Mouse (Mus musculus) forebrain, embryonic 11.5 days (tissue): ENCODE data around the gene Osbpl2. TPM values are rescaled to one million over a fixed set of nuclear protein-coding genes. Genes with fewer than 3 reads are reported as not detected.

Experiments
- ATAC-seq: fragments of 200-750 bp; cut with Nextera tagmentation; replicated peaks from 2 replicates; pipeline ENCODE4 v1.8.0; 2017; ENCODE audit warnings: moderate TSS enrichment; ENCODE audit not compliant: low FRiP score
- DNase-seq: peaks from one replicate; pipeline ENCODE4 v3.0.0-alpha.2; 2017; ENCODE audit warnings: low spot score
- H3K27ac ChIP-seq: fragments of 300-500 bp; sonication (generic); 2 replicates; pipeline ENCODE4 v1.5.1; 2014; ENCODE audit warnings: low read depth, low read length
- H3K27me3 ChIP-seq: fragments of 300-500 bp; sonication (generic); 2 replicates; pipeline ENCODE4 v1.6.1; 2014; ENCODE audit warnings: mild to moderate bottlenecking, low read length, mixed read lengths; ENCODE audit not compliant: control insufficient read depth, insufficient read depth
- H3K36me3 ChIP-seq: fragments of 300-500 bp; sonication (generic); 2 replicates; pipeline ENCODE4 v1.6.1; 2014; ENCODE audit warnings: mild to moderate bottlenecking, low read length, moderate library complexity, mixed read lengths; ENCODE audit not compliant: control insufficient read depth, insufficient read depth
- H3K4me1 ChIP-seq: fragments of 300-500 bp; sonication (generic); replicated peaks from 2 replicates; pipeline ENCODE4 v1.6.1; 2014; ENCODE audit warnings: low read length, mixed read lengths; ENCODE audit not compliant: control insufficient read depth, insufficient read depth
- H3K4me2 ChIP-seq: fragments of 300-500 bp; sonication (generic); 2 replicates; pipeline ENCODE4 v1.6.1; 2014; ENCODE audit warnings: low read depth, mild to moderate bottlenecking, low read length, moderate library complexity, mixed read lengths; ENCODE audit not compliant: severe bottlenecking
- H3K4me3 ChIP-seq: fragments of 300-500 bp; sonication (generic); 2 replicates; pipeline ENCODE4 v1.5.1; 2014; ENCODE audit warnings: low read depth, low read length
- H3K9ac ChIP-seq: fragments of 300-500 bp; sonication (generic); 2 replicates; pipeline ENCODE4 v1.6.1; 2014; ENCODE audit warnings: low read length
- H3K9me3 ChIP-seq: fragments of 300-500 bp; sonication (generic); 2 replicates; pipeline ENCODE4 v1.6.1; 2016; ENCODE audit warnings: low read length, mixed read lengths; ENCODE audit not compliant: control insufficient read depth
- WGBS: fragments of 180-500 bp; shearing (Covaris S2); extraction: QIAGEN DNeasy Blood & Tissue Kit; methylation state at CpG from one replicate; pipeline ENCODE4 v1.1.7; 2014; 5-methylcytosine and 5-hydroxymethylcytosine counted together
- polyA plus RNA-seq: library from polyadenylated mRNA; unstranded; fragments of >200 nt; fragmentation: Nextera tagmentation; extraction: Ambion mirVana; gene quantifications from 2 replicates; pipeline ENCODE4 v1.2.1, GENCODE M21; 2014

The Osbpl2 gene
- polyA plus RNA-seq, 1 experiment from 2014 or later, result 43.8 TPM

DNA sequence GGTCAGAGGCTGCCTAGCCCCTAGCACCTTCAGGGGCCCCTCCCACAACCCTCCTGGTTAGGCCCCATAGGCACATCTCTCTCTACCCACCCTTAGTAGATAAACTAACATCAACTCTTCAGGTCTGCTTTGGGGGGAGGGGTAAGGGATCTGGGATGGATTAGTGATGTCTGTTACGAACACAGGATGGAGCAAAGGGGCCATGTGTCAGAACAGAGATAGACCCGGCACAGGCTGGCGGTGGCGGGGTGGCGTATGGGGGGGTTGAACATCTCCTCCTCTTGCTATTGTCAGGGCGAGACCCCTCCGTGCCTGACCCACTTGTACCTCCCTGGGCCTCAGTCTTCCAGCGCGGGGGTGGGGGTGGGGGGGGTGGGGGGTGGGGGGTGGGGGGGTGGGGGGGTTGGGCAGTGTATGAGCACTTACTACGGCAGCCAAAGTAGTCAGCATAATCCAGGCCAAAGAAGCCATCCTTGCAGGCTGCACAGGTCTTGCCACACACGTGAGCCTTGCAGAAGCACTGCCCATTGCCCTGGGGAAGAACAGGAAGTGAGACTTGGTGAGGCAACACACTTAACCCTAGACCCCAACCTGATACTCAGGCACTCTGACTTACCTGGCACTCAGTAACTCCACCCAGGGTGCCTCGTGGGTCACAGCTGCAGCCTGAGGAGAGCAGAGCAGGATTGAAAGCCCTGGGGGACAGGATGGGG lies 77.7 kb downstream of the Osbpl2 start:
- WGBS, result 84% methylated on average over 12 of the region's 12 CpGs
- no peak for DNase-seq
- no peak overlapping the region for H3K9ac ChIP-seq
- no peak overlapping the region for H3K4me2 ChIP-seq
- H3K27me3 ChIP-seq, result no peaks in the 10 kb centered on the region
- ATAC-seq, result no peak
- no peak overlapping the region for H3K27ac ChIP-seq
- H3K4me1 ChIP-seq, result no peaks in the 10 kb centered on the region; the same call in 1 of the 2 replicates
- H3K4me3 ChIP-seq, result no peak overlapping the region
- no peaks in the 10 kb centered on the region for H3K36me3 ChIP-seq
- H3K9me3 ChIP-seq, result no peaks in the 10 kb centered on the region

DNA sequence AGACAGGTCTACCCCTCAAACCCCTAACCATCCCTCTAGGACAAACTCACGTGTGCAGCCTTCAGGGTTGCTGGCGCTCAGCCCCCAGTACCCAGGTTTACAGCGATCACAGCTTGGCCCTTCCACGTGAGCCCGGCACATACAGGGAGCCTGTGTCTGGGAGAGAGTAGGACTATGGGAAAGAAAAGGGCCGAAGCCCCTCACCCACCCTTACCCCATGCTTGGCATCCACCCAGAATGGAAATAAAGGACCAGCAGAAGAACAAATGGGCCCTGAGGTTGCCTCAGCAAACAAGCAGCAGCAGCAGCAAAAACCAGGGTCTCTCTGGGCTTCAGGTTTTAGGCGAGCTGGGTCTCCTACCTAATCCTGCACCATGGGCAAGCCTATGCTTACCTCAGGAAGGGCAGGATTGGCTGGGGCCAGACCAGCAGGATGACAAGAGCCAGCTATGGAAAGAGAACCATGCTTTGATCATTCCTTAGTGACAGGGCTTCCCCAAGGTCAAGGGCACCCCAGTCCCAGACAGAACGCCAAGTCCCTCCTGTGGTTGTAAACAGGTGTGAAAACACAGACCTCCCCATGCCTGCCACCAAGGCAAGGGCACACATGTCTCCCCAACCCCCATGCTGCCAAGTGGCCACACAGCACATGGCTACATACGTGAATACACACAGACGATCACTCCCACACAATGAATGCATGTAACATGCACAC lies 78.4 kb downstream of the Osbpl2 start:
- ATAC-seq (no peak), DNase-seq (no peak)
- WGBS, result 92% methylated on average over 10 of the region's 10 CpGs
- Histone ChIP-seq H3K27ac (no peak overlapping the region), H3K9ac (no peak overlapping the region), H3K4me2 (no peak overlapping the region), H3K27me3 (no peaks in the 10 kb centered on the region), H3K36me3 (no peaks in the 10 kb centered on the region), H3K4me1 (no peaks in the 10 kb centered on the region; the same call in 1 of the 2 replicates), H3K4me3 (no peak overlapping the region), H3K9me3 (no peaks in the 10 kb centered on the region)

DNA sequence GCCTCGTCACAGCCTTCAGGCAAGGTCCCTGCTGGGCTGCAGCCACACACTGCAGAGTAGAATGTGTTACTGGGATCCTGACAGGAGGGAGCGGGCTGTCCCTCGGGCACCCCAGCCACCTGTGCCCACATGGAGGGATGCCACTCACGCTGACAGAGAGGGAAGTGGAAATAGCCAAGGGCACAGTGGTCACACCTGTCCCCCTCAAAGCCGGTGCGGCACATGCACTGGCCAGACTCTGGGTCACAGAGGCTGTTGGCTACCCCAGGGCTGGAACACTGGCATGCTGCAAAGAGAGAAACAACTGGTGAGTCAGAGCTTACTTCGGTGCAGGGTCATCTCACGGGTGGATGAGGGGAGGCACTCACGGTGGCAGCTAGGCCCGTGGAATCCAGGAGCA lies 79.7 kb downstream of the Osbpl2 start:
- no peaks in the 10 kb centered on the region for H3K27me3 ChIP-seq
- no peaks in the 10 kb centered on the region for H3K9me3 ChIP-seq
- ATAC-seq (no peak), DNase-seq (no peak)
- H3K9ac ChIP-seq, result no peak overlapping the region
- no peak overlapping the region for H3K4me3 ChIP-seq
- H3K36me3 ChIP-seq, result no peaks in the 10 kb centered on the region
- 94% methylated on average over 10 of the region's 10 CpGs for WGBS
- H3K4me2 ChIP-seq, result no peak overlapping the region
- no peak overlapping the region for H3K27ac ChIP-seq
- H3K4me1 ChIP-seq, result no peaks in the 10 kb centered on the region; the same call in 1 of the 2 replicates

DNA sequence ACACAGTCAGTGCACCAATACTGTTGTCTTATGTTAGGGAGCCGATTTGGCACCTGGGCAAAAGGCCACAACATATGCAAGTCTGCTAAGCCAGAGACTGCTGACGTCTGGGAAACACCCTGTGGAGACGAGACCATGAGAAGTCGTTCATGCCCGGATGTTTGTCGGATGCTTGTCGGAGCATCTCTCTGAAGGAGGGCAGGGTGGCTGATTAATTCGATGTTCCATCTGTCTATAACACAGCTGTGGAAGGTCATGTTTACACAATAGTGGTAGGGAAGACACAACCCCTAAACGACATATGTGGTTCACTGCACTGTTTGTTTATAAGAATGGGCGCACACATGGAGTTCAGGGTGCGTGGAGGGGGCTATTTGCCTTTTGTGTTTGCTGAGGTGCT lies 81.6 kb downstream of the Osbpl2 start:
- Histone ChIP-seq H3K9ac (no peak overlapping the region), H3K9me3 (no peaks in the 10 kb centered on the region), H3K27ac (no peak overlapping the region), H3K36me3 (no peaks in the 10 kb centered on the region), H3K4me2 (no peak overlapping the region), H3K27me3 (no peaks in the 10 kb centered on the region), H3K4me1 (no peaks in the 10 kb centered on the region; the same call in 1 of the 2 replicates), H3K4me3 (no peak overlapping the region)
- ATAC-seq, result no peak
- DNase-seq, result no peak
- WGBS, result 76% methylated on average over 11 of the region's 11 CpGs

GRCm38 (mm10) chr2:180201303-180201702 lies 82.2 kb downstream of the Osbpl2 start:
- Histone ChIP-seq H3K27ac (no peak overlapping the region), H3K4me2 (no peak overlapping the region), H3K4me3 (no peak overlapping the region), H3K4me1 (no peaks in the 10 kb centered on the region; the same call in 1 of the 2 replicates), H3K36me3 (no peaks in the 10 kb centered on the region), H3K27me3 (no peaks in the 10 kb centered on the region), H3K9ac (no peak overlapping the region), H3K9me3 (no peaks in the 10 kb centered on the region)
- ATAC-seq (no peak), DNase-seq (no peak)
- WGBS, result 74% methylated on average over 9 of the region's 9 CpGs

DNA sequence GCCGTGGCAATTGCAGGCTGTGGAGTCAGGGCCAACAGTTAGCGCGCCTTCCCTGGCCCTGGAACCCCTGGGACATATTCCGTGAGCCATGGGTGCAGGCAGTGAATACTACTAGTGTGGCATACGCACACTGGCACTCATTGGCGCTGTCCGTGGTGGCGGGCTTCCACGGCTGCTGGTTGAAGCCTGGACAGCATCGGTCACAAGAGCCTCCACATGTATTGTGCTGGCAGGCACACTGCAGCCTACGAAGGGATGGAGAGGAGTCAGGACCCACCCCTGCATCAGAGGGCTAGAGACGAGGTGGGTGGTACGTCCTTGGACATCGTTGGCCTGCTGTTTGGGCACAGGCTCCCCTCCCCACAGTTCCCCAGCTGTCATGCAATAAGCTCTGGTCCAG lies 83.2 kb downstream of the Osbpl2 start:
- ATAC-seq (no peak), DNase-seq (no peak)
- Histone ChIP-seq H3K36me3 (no peaks in the 10 kb centered on the region), H3K27ac (no peak overlapping the region), H3K4me2 (no peak overlapping the region), H3K9ac (no peak overlapping the region), H3K4me3 (no peak overlapping the region), H3K27me3 (no peaks in the 10 kb centered on the region), H3K4me1 (no peaks in the 10 kb centered on the region; the same call in 1 of the 2 replicates), H3K9me3 (no peaks in the 10 kb centered on the region)
- 93% methylated on average over 14 of the region's 14 CpGs for WGBS

GRCm38 (mm10) chr2:180202805-180203204 lies 83.7 kb downstream of the Osbpl2 start:
- 86% methylated on average over 10 of the region's 10 CpGs for WGBS
- Histone ChIP-seq H3K4me3 (no peak overlapping the region), H3K27ac (no peak overlapping the region), H3K4me2 (no peak overlapping the region), H3K9ac (no peak overlapping the region), H3K4me1 (no peaks in the 10 kb centered on the region; the same call in 1 of the 2 replicates), H3K36me3 (no peaks in the 10 kb centered on the region), H3K9me3 (no peaks in the 10 kb centered on the region), H3K27me3 (no peaks in the 10 kb centered on the region)
- ATAC-seq (no peak), DNase-seq (no peak)

DNA sequence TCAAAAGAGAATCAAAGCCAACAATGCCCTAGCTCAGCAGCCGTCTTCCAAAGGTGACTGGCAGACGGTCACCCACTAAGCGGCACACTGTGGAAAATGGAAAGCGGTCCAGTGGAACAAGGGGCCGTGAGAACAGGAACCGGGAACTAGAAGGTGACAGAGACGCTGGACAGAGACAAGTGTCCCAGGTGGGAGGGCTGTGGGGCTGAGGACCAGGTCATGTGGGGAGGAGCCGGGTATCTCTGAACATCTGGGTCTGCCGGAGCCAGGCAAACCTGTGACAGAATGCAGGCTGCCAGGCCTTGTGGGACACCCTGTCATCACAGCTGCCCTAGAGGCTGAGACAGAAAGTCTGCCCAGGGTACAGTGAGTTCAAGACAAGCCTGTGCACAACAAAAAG lies 85.4 kb downstream of the Osbpl2 start:
- no peaks in the 10 kb centered on the region for H3K36me3 ChIP-seq
- no peak overlapping the region for H3K9ac ChIP-seq
- H3K9me3 ChIP-seq, result no peaks in the 10 kb centered on the region
- ATAC-seq, result no peak
- no peak for DNase-seq
- WGBS, result 96% methylated on average over 9 of the region's 9 CpGs
- H3K4me1 ChIP-seq, result no peaks in the 10 kb centered on the region; the same call in 1 of the 2 replicates
- no peak overlapping the region for H3K27ac ChIP-seq
- H3K4me2 ChIP-seq, result no peak overlapping the region
- no peaks in the 10 kb centered on the region for H3K27me3 ChIP-seq
- H3K4me3 ChIP-seq, result no peak overlapping the region
